Mouse (Mus musculus): Measurements from ENCODE around the gene Kcns1. TPM values are rescaled to one million over a fixed set of nuclear protein-coding genes. Genes with fewer than 3 reads are reported as not detected.

Gene Kcns1
- polyA plus RNA-seq, 1 experiment, result not detected

DNA sequence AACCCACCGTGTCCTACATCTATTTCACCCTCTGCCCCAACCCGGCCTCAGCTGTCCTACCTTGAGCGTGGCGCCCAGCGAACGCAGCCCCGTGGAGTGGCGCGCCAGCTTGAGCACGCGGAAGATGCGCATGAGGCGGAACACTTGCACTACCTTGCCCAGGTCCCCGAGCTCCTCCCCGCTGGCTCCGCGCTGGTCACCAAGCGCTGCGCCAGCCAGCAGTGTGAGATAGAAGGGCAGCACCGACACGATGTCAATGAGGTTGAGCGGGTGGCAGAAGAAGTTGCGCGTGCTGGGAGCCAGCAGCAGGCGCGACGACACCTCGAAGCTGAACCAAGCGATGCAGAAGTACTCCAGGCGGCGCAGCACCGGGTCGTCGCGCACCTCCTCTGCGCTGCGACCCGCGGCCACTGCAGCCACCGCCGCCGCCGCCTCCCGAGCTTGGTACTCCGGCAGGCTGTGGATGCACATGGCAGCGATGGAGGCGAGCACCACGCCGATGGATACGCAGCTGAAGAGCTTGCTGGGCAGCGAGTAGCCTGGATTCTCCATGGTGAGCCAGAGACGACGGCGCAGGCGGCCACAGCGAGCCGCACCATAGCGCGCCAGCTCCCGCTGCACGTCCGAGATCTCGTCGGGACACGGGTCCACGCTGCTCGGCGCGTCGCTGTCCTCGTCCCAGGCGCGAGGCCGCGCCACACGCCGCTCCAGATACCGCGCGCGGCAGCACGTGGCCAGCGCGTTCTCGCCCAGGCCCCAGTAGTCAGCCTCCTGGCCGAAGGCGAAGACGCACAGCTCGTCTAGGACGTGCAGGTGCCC lies 3.0 kb downstream of the Kcns1 start:
- no peak overlapping the region for H3K4me3 ChIP-seq (replicated peaks; ENCODE audit: control insufficient read depth, low read depth, low read length)
- WGBS, result 21% methylated on average over 90 of the region's 90 CpGs

DNA sequence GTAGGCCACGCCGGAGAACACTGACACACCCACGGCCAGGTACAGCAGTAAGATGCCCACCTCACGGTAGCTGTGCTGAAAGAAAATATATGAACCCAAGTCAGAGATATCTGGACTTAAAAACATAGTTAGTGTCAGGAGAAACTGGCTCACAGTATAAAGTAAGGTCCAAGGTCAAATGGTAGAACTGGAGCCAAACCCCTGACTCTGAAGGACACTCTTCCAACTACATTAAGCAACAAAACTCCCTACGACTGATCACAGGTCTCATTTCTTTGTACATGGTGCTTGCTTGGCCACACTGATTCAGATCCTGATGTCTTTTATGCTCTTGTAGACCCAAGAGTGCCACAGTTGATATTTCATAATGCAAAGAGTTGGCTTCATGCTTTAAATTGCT lies 6.0 kb downstream of the Kcns1 start:
- TF ChIP-seq POLR2A (IDR thresholded peaks at IDR 0.05; ENCODE audit: borderline replicate concordance, control insufficient read depth, low read depth, low read length) (no peak), CTCF (IDR thresholded peaks at IDR 0.05; ENCODE audit: control insufficient read depth, insufficient read depth, low read length) (no peak)
- H3K4me3 ChIP-seq (replicated peaks; ENCODE audit: control insufficient read depth, low read depth, low read length), result no peak overlapping the region
- WGBS, result 88% methylated on average over 5 of the region's 5 CpGs

More for the DNA sequence above, 3.0 kb downstream of the Kcns1 start:
- Histone ChIP-seq H3K27ac (ENCODE audit: control insufficient read depth, insufficient read depth, low read depth, low read length, poor library complexity) (peak overlapping the region; percentile 7; the same call in 1 of the 2 replicates), H3K4me1 (ENCODE audit: control insufficient read depth, insufficient read depth, low read length) (no peaks in the 10 kb centered on the region; the same call in 1 of the 2 replicates)
- TF ChIP-seq CTCF (IDR thresholded peaks at IDR 0.05; ENCODE audit: control insufficient read depth, insufficient read depth, low read length), result no peak
- no peak for TF ChIP-seq POLR2A (IDR thresholded peaks at IDR 0.05; ENCODE audit: borderline replicate concordance, control insufficient read depth, low read depth, low read length)

DNA sequence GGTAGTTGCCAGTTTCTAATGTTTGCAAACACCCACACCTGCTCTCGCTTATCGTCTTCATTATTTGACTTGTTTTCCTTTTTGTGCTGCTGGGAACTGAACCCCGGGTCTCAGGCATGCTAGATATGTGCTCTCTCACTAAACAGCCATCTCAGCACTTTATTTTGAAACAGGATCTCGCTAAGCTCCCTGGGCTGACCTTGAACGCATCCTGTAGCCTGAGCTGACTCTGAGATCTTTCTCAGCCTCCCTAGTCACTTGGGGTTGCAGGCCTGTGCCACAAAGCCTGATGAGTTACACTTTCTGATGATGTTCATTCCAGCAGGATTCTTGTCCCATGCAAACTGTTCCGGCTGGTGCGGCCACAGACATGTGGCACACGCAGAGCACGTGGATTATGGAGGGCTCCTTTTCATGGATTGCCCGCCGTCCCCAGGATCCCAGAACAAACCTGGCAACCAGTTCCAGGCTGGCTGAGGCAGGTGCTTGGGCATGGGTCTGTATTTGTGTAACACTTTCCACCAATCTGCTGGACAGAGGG lies 9.3 kb downstream of the Kcns1 start:
- WGBS, result 82% methylated on average over 11 of the region's 11 CpGs
- H3K27ac ChIP-seq (ENCODE audit: control insufficient read depth, insufficient read depth, low read depth, low read length, poor library complexity), result no peak overlapping the region
- TF ChIP-seq POLR2A (IDR thresholded peaks at IDR 0.05; ENCODE audit: borderline replicate concordance, control insufficient read depth, low read depth, low read length), result no peak
- no peak for TF ChIP-seq CTCF (IDR thresholded peaks at IDR 0.05; ENCODE audit: control insufficient read depth, insufficient read depth, low read length)
- no peak overlapping the region for H3K4me3 ChIP-seq (replicated peaks; ENCODE audit: control insufficient read depth, low read depth, low read length)
- H3K4me1 ChIP-seq (ENCODE audit: control insufficient read depth, insufficient read depth, low read length), result no peaks in the 10 kb centered on the region

More for the DNA sequence above, 6.0 kb downstream of the Kcns1 start:
- H3K27ac ChIP-seq (ENCODE audit: control insufficient read depth, insufficient read depth, low read depth, low read length, poor library complexity), result no peak overlapping the region
- H3K4me1 ChIP-seq (ENCODE audit: control insufficient read depth, insufficient read depth, low read length), result no peaks in the 10 kb centered on the region; the same call in 1 of the 2 replicates

- no peaks in the 10 kb centered on the region for H3K4me1 ChIP-seq (ENCODE audit: control insufficient read depth, insufficient read depth, low read length)
- no peak overlapping the region for H3K4me3 ChIP-seq (replicated peaks; ENCODE audit: control insufficient read depth, low read depth, low read length)
- H3K27ac ChIP-seq (ENCODE audit: control insufficient read depth, insufficient read depth, low read depth, low read length, poor library complexity), result no peak overlapping the region
- WGBS, result 78% methylated on average over 2 of the region's 2 CpGs
- TF ChIP-seq POLR2A (IDR thresholded peaks at IDR 0.05; ENCODE audit: borderline replicate concordance, control insufficient read depth, low read depth, low read length), result no peak
- TF ChIP-seq CTCF (IDR thresholded peaks at IDR 0.05; ENCODE audit: control insufficient read depth, insufficient read depth, low read length), result no peak
Measured at GRCm38 (mm10) chr2:164158838-164159237, 12.1 kb downstream of the Kcns1 start.

DNA sequence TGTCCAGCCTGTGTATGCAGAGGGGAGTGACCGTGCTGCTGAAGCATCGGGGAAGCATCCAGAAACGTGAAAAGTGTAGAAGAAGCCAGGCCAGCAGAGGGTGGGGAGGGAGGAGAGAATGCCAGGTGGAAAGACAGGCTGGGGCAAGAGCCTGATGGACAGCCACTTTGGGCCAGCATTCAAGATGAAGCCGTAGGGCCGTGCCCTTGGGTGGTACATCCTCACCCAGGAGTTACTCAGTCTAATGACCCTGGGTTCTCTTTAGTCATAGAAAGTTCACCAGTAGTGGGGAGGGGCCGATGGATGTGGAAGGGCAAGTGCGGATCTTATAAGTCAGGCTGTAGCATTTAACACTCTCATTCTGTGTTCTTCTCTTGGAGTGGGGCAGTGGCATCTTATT lies 14.8 kb downstream of the Kcns1 start:
- 84% methylated on average over 7 of the region's 7 CpGs for WGBS
- no peaks in the 10 kb centered on the region for H3K4me1 ChIP-seq (ENCODE audit: control insufficient read depth, insufficient read depth, low read length)
- H3K4me3 ChIP-seq (replicated peaks; ENCODE audit: control insufficient read depth, low read depth, low read length), result no peak overlapping the region
- TF ChIP-seq CTCF (IDR thresholded peaks at IDR 0.05; ENCODE audit: control insufficient read depth, insufficient read depth, low read length) (no peak), POLR2A (IDR thresholded peaks at IDR 0.05; ENCODE audit: borderline replicate concordance, control insufficient read depth, low read depth, low read length) (no peak)
- H3K27ac ChIP-seq (ENCODE audit: control insufficient read depth, insufficient read depth, low read depth, low read length, poor library complexity), result no peak overlapping the region

DNA sequence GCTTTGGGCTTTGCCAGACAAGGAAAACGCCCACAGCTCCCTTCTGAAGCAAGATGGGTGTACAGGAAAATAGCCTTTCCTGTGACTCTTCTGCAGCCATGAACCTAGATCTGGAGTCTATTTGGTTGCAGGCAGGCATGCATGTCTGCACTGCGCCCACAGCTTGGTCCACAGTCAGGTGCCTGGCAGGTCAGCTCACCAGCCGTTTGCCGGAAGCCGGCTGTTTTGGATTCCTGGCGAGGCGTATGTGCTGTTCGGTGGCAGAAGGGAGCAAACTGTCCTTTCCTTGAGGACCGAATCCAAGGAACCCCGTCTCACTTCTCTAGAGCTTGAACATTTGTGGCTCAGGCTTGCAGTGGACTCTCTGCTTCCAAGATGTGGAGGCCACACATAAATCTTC lies 16.9 kb downstream of the Kcns1 start:
- TF ChIP-seq POLR2A (IDR thresholded peaks at IDR 0.05; ENCODE audit: borderline replicate concordance, control insufficient read depth, low read depth, low read length) (no peak), CTCF (IDR thresholded peaks at IDR 0.05; ENCODE audit: control insufficient read depth, insufficient read depth, low read length) (no peak)
- 93% methylated on average over 10 of the region's 10 CpGs for WGBS
- H3K27ac ChIP-seq (ENCODE audit: control insufficient read depth, insufficient read depth, low read depth, low read length, poor library complexity), result no peak overlapping the region
- H3K4me3 ChIP-seq (replicated peaks; ENCODE audit: control insufficient read depth, low read depth, low read length), result no peak overlapping the region
- H3K4me1 ChIP-seq (ENCODE audit: control insufficient read depth, insufficient read depth, low read length), result no peaks in the 10 kb centered on the region

GRCm38 (mm10) chr2:164152341-164152740 lies 18.6 kb downstream of the Kcns1 start:
- no peaks in the 10 kb centered on the region for H3K4me1 ChIP-seq (ENCODE audit: control insufficient read depth, insufficient read depth, low read length)

GRCm38 (mm10) chr2:164150086-164150760 lies 20.7 kb downstream of the Kcns1 start:
- Histone ChIP-seq H3K4me3 (replicated peaks; ENCODE audit: control insufficient read depth, low read depth, low read length) (no peak overlapping the region), H3K27ac (ENCODE audit: control insufficient read depth, insufficient read depth, low read depth, low read length, poor library complexity) (no peak overlapping the region), H3K4me1 (ENCODE audit: control insufficient read depth, insufficient read depth, low read length) (no peaks in the 10 kb centered on the region)
- TF ChIP-seq POLR2A (IDR thresholded peaks at IDR 0.05; ENCODE audit: borderline replicate concordance, control insufficient read depth, low read depth, low read length) (no peak), CTCF (IDR thresholded peaks at IDR 0.05; ENCODE audit: control insufficient read depth, insufficient read depth, low read length) (no peak)
- 83% methylated on average over 14 of the region's 14 CpGs for WGBS

More at GRCm38 (mm10) chr2:164152341-164152740, 18.6 kb downstream of the Kcns1 start:
- TF ChIP-seq CTCF (IDR thresholded peaks at IDR 0.05; ENCODE audit: control insufficient read depth, insufficient read depth, low read length), result no peak
- no peak for TF ChIP-seq POLR2A (IDR thresholded peaks at IDR 0.05; ENCODE audit: borderline replicate concordance, control insufficient read depth, low read depth, low read length)
- WGBS, result 87% methylated on average over 11 of the region's 11 CpGs
- no peak overlapping the region for H3K4me3 ChIP-seq (replicated peaks; ENCODE audit: control insufficient read depth, low read depth, low read length)
- H3K27ac ChIP-seq (ENCODE audit: control insufficient read depth, insufficient read depth, low read depth, low read length, poor library complexity), result no peak overlapping the region
